Mouse (Mus musculus): Measurements from ENCODE around the gene BC061237.
"Not testable (repeated sequence)": the region's sequence is repeated elsewhere in the genome, so short reads cannot be mapped to it uniquely, and the experiment has no call there.

BC061237 gene

GRCm38 (mm10) chr14:44492163-44492562 lies at the start of gene BC061237:
BC061237 (plus strand) TSS chr14:44492463.
- not testable (repeated sequence) for DNase-seq (ENCODE audit: extremely low read depth, insufficient read length, low spot score)

DNA sequence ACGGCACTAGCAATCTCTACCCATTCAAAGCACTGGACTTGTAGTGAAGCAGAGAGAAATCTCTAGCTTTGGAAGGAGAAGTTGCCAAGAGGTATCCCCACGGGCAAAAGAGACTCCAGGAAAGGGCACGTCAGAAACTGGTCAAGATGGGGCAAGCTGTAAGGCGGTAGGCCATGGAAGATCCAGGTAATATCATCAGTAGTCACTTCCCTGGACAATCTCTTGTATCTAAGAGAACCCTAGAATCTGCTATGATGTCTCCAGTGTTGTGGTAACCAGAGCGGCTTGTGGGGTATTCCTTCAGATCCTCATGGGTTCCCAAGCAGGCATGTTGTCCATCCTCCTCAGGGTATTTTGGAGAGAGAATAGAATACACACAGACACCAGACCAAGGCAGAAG lies 25.7 kb downstream of the BC061237 start, which contains the start of gene Gm17093:
Gene Gm17093, plus strand, starts transcription at position 301 of the 400 bp plus-strand sequence.
- not testable (repeated sequence) for DNase-seq (ENCODE audit: extremely low read depth, insufficient read length, low spot score)

DNA sequence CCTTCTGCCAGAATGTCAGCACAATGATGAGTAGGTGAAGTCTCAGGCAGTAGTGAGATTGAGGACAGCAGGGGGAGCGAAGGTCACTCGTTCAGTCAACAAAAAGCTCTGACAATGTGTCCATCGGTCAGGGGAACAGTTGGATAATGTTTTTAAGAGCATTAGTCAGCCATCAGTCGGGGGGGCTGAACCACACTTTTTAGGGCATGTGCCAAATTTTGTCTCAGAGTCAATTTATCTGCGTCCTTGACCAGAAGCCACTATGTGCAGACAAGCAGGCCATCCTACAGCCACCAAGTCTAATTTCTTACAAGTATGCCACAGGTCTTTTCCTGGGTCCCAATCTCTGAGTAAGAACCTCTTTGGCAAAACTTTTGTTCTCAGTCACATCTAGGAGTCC lies 55.7 kb downstream of the BC061237 start:
- not testable (repeated sequence) for DNase-seq (ENCODE audit: extremely low read depth, insufficient read length, low spot score)

All from 3134 (cell line).